Mouse (Mus musculus): ENCODE measurements around the gene Specc1l. TPM values are rescaled to one million over a fixed set of nuclear protein-coding genes. Genes with fewer than 3 reads are reported as not detected.

The Specc1l gene
- polyA plus RNA-seq, 1 experiment from 2014 or later: 31.7 TPM

DNA sequence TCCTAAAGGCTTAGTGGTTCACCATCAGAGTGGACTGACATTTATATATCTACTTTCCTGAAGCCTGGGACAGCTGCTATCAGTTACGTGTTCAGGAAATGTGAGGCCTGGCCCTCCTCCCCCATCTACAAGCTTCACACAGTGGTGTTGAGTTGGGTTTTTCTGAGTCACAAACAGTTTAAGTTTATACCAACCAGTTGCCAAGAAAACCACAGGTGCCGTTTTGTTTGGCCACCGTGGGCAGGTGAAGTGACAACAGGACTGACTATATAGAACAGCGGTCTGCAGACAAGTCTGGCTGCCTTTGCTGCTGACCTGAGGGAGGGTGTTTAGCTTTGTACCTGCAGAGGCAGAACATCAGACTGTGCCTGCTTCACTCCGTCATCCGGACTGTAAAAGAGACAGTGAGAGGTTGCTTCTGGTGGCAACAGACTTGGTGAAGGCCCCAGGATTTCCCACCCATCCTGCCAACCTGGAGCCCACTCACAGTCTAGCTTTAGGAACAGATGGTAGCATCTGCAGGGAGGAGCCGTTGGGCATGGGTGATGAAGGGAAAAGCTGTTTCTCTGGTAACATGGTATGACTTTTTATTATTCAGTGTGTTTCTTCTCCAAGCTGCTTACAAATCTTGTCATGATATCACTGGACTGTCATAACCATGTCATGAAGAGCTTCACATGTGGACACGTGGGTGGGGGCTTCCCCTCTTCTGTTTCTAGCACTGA, 91.6 kb downstream of the Specc1l start:
- peaks cover 6% of the 10 kb centered on the region for H3K4me1 ChIP-seq
- 0 out of 2 replicates have a peak overlapping the region, but pooled peaks have one; percentile 19 for H3K27ac ChIP-seq
- no peak overlapping the region for H3K4me2 ChIP-seq
- H3K4me3 ChIP-seq: no peak overlapping the region
- H3K9ac ChIP-seq: no peak overlapping the region
- H3K36me3 ChIP-seq: peaks cover 75% of the 10 kb centered on the region
- no peak for ATAC-seq (ENCODE audit: insufficient number of reproducible peaks, low FRiP score, low TSS enrichment, low read depth)
- no peaks in the 10 kb centered on the region for H3K27me3 ChIP-seq
- no peaks in the 10 kb centered on the region for H3K9me3 ChIP-seq
- WGBS: 77% methylated on average over 8 of the region's 8 CpGs

DNA sequence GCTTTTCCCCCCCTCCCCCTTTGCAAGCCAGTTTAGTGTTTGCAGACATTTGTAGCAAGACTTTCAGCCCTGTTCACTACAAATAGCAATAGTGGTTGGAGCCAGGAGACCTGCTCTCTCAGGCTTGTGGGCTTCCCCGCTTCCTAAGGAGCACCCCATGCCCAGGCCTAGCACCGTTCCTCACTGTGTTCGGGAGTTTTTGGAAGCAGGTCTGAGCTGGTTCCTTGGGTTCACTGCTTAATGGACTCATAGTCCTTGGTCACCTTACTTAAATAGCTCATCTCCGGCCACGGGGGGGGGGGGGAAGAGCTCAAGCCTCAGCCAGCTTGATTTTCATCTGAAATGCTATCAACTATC, 92.2 kb downstream of the Specc1l start:
- no peak overlapping the region for H3K4me2 ChIP-seq
- no peak overlapping the region for H3K4me3 ChIP-seq
- H3K36me3 ChIP-seq: peaks cover 81% of the 10 kb centered on the region
- 89% methylated on average over 5 of the region's 5 CpGs for WGBS
- 0 out of 2 replicates have a peak overlapping the region, but pooled peaks have one; percentile 19 for H3K27ac ChIP-seq
- no peak for ATAC-seq (ENCODE audit: insufficient number of reproducible peaks, low FRiP score, low TSS enrichment, low read depth)
- H3K4me1 ChIP-seq: peaks cover 6% of the 10 kb centered on the region
- no peaks in the 10 kb centered on the region for H3K27me3 ChIP-seq
- no peak overlapping the region for H3K9ac ChIP-seq
- no peaks in the 10 kb centered on the region for H3K9me3 ChIP-seq

DNA sequence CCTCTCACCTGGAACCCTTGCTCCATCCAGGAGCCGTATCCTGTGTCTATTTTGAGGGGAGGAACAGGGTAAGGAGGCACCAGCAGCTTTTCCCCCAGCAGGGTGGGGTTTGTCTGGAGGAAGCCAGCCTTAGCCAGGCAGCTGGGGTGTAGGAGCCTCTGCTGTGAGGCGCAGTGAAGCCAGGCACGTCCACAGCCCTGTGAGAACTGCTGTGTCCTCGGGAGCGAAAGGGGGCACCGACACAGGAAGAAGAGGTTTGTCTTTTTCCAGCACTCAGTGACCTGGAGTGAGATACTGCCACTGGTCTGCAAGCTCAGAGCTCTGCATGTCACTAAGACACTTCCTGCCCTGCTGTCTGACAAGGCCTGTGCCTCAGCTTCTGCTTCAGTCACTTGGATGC, 92.5 kb downstream of the Specc1l start:
- Histone ChIP-seq H3K9ac (no peak overlapping the region), H3K4me2 (no peak overlapping the region), H3K4me1 (peaks cover 4% of the 10 kb centered on the region), H3K4me3 (no peak overlapping the region), H3K9me3 (no peaks in the 10 kb centered on the region), H3K27ac (no peak overlapping the region), H3K27me3 (no peaks in the 10 kb centered on the region), H3K36me3 (peaks cover 85% of the 10 kb centered on the region)
- ATAC-seq (ENCODE audit: insufficient number of reproducible peaks, low FRiP score, low TSS enrichment, low read depth): no peak
- WGBS: 74% methylated on average over 6 of the region's 6 CpGs

DNA sequence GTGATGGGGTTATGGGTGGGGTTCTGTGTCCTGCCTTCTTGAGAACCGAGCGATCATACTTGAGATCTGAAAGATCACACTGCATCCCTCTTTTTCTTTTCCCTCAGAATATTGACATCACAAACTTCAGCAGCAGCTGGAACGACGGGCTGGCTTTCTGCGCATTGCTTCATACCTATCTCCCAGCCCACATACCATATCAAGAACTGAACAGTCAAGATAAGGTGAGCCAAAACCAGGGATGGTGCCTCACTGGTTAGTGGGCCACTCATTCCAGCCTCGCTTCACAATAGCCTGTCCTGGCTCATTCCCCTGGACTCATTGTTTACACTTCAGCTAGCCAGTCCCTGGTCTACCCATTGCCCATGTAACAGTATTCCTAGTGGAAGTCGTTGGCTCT, 95.3 kb downstream of the Specc1l start:
- WGBS: 91% methylated on average over 7 of the region's 7 CpGs

DNA sequence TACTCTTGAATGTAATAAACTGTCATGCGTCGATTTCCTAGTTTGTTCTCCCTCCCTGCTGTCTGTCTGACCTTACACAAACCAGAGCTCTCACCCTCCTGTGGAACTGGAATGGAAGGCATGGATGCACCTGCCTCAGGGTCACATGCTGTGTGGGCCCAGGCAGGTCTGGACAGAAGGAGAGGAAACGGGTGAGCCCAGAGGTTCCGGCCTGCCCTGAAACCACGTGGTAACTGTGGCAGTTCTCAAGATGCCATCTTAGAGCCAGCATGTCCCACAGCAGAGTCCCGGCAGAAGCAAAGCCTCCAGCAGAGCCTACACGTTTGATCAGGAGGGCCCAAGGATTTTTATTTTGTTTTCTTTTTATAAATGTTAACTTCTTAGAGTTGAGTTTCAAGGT, 100.5 kb downstream of the Specc1l start:
- Histone ChIP-seq H3K4me1 (peaks cover 17% of the 10 kb centered on the region), H3K27ac (no peak overlapping the region), H3K27me3 (peaks cover 14% of the 10 kb centered on the region), H3K36me3 (peaks cover 56% of the 10 kb centered on the region), H3K9me3 (no peaks in the 10 kb centered on the region), H3K4me3 (no peak overlapping the region), H3K4me2 (no peak overlapping the region), H3K9ac (no peak overlapping the region)
- no peak for ATAC-seq (ENCODE audit: insufficient number of reproducible peaks, low FRiP score, low TSS enrichment, low read depth)
- WGBS: 64% methylated on average over 7 of the region's 7 CpGs

More for the DNA sequence above, 95.3 kb downstream of the Specc1l start:
- ATAC-seq (ENCODE audit: insufficient number of reproducible peaks, low FRiP score, low TSS enrichment, low read depth): no peak
- Histone ChIP-seq H3K27ac (no peak overlapping the region), H3K4me1 (no peaks in the 10 kb centered on the region), H3K9ac (no peak overlapping the region), H3K9me3 (no peaks in the 10 kb centered on the region), H3K36me3 (peaks cover 91% of the 10 kb centered on the region), H3K4me3 (no peak overlapping the region), H3K4me2 (no peak overlapping the region), H3K27me3 (no peaks in the 10 kb centered on the region)

DNA sequence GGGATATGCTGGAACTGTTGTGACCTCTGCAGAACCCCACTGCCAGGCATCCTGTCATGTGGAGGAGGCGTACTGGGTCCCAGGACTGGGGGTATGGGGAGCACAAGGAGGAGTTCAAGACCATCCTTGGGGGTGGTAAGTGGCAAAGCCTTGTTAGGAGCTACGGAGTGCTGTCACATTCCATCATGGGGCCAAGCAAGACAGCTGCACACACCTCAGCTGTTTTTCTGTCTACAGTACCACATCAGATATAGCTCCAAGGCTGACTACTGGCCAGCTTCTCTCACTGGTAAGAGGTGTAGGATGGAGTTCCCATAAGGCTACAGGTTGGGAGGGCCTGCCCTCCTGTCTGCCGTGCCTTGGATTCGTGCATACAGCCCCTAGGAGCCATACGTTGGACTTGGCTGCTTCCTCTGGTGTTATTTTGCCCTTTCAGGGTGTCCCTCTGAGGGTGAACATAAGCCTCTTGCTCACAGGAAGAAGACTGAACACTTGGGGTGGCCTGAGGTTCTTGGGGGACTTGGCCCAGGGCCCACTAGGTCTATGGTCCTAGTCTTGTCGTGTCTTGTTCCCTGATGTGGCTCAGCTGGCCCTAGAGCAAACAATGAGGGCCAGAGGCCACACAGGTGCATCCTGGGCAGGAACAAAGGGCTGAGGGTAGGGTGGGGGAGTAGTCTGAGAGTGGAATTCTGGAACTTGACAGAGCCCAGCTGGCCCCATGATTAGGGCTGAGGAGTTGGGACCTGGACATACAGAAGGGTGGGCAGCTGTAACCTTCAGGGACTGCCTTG, 102.5 kb downstream of the Specc1l start:
- whole genome bisulfite sequencing: 72% methylated on average over 6 of the region's 6 CpGs
- no peaks in the 10 kb centered on the region for H3K9me3 ChIP-seq
- no peak overlapping the region for H3K4me2 ChIP-seq
- no peak for ATAC-seq (ENCODE audit: insufficient number of reproducible peaks, low FRiP score, low TSS enrichment, low read depth)
- H3K4me3 ChIP-seq: no peak overlapping the region
- no peak overlapping the region for H3K9ac ChIP-seq
- H3K36me3 ChIP-seq: peaks cover 36% of the 10 kb centered on the region
- peaks cover 22% of the 10 kb centered on the region for H3K4me1 ChIP-seq
- H3K27ac ChIP-seq: no peak overlapping the region
- H3K27me3 ChIP-seq: peaks cover 34% of the 10 kb centered on the region

DNA sequence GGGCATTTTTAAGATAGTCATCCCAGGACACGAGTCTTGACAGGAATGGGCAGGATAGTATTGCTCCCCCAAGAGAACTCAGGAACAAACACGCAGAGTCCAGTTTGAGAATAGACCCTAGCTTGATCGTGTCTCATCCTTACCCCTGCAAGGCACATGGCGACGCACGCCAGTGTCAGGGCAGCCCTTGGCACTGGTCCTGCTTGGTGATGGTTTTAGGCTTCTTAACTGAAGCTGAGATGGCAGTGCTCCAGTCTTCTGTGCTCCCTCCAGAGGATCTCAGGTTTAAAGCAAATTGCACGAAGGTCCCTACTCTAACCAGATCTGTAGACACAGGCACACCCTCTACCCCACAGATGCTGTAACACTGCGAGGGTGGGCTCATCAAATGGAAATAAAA, 103.9 kb downstream of the Specc1l start:
- WGBS: 64% methylated on average over 8 of the region's 8 CpGs
- ATAC-seq (ENCODE audit: insufficient number of reproducible peaks, low FRiP score, low TSS enrichment, low read depth): no peak
- H3K4me1 ChIP-seq: peaks cover 22% of the 10 kb centered on the region
- peaks cover 22% of the 10 kb centered on the region for H3K36me3 ChIP-seq
- no peaks in the 10 kb centered on the region for H3K9me3 ChIP-seq
- no peak overlapping the region for H3K4me3 ChIP-seq
- no peak overlapping the region for H3K9ac ChIP-seq
- H3K27ac ChIP-seq: no peak overlapping the region
- H3K27me3 ChIP-seq: peaks cover 39% of the 10 kb centered on the region
- H3K4me2 ChIP-seq: no peak overlapping the region

DNA sequence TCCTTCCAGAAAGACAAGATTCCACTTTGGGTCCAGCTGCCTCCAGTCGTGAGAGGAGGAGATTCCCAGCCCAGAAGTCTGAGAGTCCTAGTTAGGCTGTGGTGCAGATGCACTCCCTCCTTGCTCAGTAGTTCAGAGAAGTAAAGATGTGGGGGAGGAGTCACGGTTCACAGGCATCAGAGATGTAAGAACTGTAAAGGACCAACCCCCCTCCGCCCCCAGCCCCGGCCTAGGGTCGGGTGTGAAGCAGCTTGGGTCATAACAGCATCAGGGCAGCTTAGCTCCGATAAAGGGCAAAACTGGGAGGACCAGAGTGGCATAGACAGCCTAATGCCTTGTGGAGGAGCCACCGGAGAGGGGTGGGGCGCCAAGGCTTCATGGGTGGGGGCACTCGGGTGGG, 104.6 kb downstream of the Specc1l start:
- Histone ChIP-seq H3K4me1 (peaks cover 22% of the 10 kb centered on the region), H3K36me3 (peaks cover 16% of the 10 kb centered on the region), H3K9me3 (no peaks in the 10 kb centered on the region), H3K4me3 (peak overlapping the region; percentile 49), H3K27me3 (peaks cover 39% of the 10 kb centered on the region), H3K4me2 (peak overlapping the region; percentile 83), H3K27ac (no peak overlapping the region), H3K9ac (peak overlapping the region; percentile 28; the same call in 1 of the 2 replicates)
- 3% methylated on average over 9 of the region's 9 CpGs for WGBS
- ATAC-seq (ENCODE audit: insufficient number of reproducible peaks, low FRiP score, low TSS enrichment, low read depth): no peak

DNA sequence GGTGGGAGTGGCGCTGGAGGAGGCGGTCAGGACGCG, 104.8 kb downstream of the Specc1l start, which contains the start of gene Adora2a:
Gene Adora2a (plus strand): TSS at position 6 of the 36 bp plus-strand sequence.
- 3% methylated on average over 4 of the region's 4 CpGs for WGBS

DNA sequence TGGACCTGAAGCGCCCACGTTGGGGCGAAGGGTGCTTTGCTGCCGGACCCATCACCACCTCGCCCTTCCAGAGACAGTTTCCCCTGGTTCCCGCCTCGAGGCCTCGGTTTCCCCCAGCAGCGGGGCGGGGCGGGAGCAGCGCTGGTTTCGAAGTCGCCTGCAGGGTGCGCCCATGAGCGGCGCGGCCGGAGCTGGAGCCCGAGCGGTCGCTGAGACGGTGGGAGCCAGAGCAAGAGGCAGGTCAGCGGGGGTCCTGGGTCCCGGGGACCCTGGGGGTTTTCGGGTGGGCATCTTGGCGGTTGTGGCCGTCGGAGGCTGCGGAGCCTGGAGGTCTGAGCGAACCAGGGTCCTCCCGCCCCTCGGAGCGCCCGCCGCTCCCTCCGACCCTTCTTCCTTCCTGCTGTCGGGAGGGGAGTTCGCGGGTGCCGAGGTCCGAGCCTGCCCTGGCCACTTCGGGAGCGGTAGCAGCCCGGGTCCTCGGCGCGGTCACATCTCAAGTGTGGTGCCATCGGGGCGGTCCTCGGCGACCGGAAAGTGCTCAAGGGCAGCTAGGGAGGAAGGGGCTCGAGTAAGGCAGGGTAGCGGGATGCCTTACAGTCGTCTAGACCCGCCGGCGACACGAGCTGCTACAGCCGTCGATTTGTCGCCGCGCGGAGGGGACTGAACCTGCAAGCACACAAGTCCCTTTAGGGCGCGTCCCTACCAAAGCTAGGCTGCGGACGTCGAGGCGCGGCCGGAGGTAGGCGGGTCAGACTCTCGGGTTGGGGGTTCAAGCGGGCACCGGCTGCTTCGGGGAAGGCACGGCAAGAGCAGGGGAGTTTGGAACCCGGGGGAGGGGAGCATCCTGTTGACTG, 105.3 kb downstream of the Specc1l start:
- H3K36me3 ChIP-seq: peaks cover 10% of the 10 kb centered on the region
- H3K4me2 ChIP-seq: peak overlapping the region; percentile 83
- H3K4me1 ChIP-seq: peaks cover 22% of the 10 kb centered on the region
- peak overlapping the region; percentile 49 for H3K4me3 ChIP-seq
- no peak for ATAC-seq (ENCODE audit: insufficient number of reproducible peaks, low FRiP score, low TSS enrichment, low read depth)
- peak overlapping the region; percentile 28; the same call in 1 of the 2 replicates for H3K9ac ChIP-seq
- WGBS: under 1% methylated on average over 81 of the region's 81 CpGs
- H3K27ac ChIP-seq: no peak overlapping the region
- no peaks in the 10 kb centered on the region for H3K9me3 ChIP-seq
- H3K27me3 ChIP-seq: peaks cover 39% of the 10 kb centered on the region

More for the DNA sequence above, 104.8 kb downstream of the Specc1l start, which contains the start of gene Adora2a:
- Histone ChIP-seq H3K4me1 (peaks cover 22% of the 10 kb centered on the region), H3K4me2 (peak within 1 kb of the TSS; percentile 83), H3K27me3 (peaks cover 39% of the 10 kb centered on the region), H3K9me3 (no peaks in the 10 kb centered on the region), H3K36me3 (peaks cover 14% of the 10 kb centered on the region), H3K4me3 (peak within 1 kb of the TSS; percentile 49), H3K27ac (no peak within 1 kb of the TSS), H3K9ac (peak within 1 kb of the TSS; percentile 28; the same call in 1 of the 2 replicates)
- no peak for ATAC-seq (ENCODE audit: insufficient number of reproducible peaks, low FRiP score, low TSS enrichment, low read depth)

DNA sequence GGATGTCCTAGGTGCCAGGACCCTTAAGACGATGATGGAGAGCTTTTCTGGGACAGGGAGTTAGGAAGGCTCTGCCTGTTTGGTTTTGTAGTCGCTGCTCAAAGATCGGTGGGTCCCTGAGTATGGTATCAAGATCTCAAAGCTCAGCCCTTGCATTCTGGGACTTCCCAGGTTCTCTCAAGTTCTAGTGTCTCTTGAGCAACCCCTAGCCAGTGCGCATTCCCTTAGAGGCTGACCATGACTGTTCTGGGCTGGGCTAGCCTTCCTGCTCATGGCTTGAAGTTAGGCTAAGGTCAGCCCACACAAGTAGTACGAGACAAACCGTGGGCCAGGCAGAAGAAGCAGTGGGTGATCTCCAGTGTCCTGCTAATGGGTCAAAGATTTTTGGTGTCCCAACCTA, 106.3 kb downstream of the Specc1l start:
- WGBS: 79% methylated on average over 6 of the region's 6 CpGs
- ATAC-seq (ENCODE audit: insufficient number of reproducible peaks, low FRiP score, low TSS enrichment, low read depth): no peak
- Histone ChIP-seq H3K4me3 (peak overlapping the region; percentile 49; the same call in 1 of the 2 replicates), H3K9me3 (no peaks in the 10 kb centered on the region), H3K27me3 (peaks cover 39% of the 10 kb centered on the region), H3K9ac (no peak overlapping the region), H3K36me3 (peaks cover under 1% of the 10 kb centered on the region; the same call in 1 of the 2 replicates), H3K4me1 (peaks cover 22% of the 10 kb centered on the region), H3K4me2 (no peak overlapping the region), H3K27ac (no peak overlapping the region)

DNA sequence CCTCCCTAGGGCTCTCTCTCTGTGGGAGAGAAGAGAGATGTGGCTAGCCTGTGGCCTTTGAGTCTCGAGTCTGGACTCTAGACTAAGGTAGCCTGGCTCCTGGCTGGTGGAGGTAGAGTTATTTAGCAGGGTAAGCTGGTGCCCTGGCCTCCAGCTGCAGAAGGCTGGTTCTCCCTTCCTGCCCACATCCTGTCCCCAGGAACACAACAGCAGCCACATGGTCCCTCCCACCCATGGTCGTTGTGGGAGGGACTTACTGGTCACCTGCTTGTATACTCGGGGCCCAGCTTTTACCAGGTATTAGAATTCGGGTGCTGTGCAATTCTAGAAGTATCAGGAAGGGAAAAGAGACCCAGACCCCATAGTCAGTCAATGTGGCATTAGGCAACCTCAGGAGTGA, 108.4 kb downstream of the Specc1l start:
- Histone ChIP-seq H3K4me3 (no peak overlapping the region), H3K27me3 (peaks cover 39% of the 10 kb centered on the region), H3K36me3 (no peaks in the 10 kb centered on the region), H3K9me3 (no peaks in the 10 kb centered on the region), H3K4me1 (peaks cover 22% of the 10 kb centered on the region), H3K9ac (no peak overlapping the region), H3K27ac (no peak overlapping the region), H3K4me2 (no peak overlapping the region)
- WGBS: 48% methylated on average over 4 of the region's 4 CpGs
- ATAC-seq (ENCODE audit: insufficient number of reproducible peaks, low FRiP score, low TSS enrichment, low read depth): no peak
